Mouse (Mus musculus): ENCODE data around the gene Rbbp6. TPM values are rescaled to one million over a fixed set of nuclear protein-coding genes. Genes with fewer than 3 reads are reported as not detected.

Rbbp6 gene
- total RNA-seq, 2 experiments from 2014 or later: 21.2 to 26.4 TPM

- peak; percentile 23 to 65 for DNase-seq
- intact Hi-C loops (cut with DNase I): loop anchor here (10.0 kb wide), 1 partner anchor 405 kb away; no protein-coding TSS in a partner anchor
Measured at GRCm38 (mm10) chr7:122970119-122970781, 4.8 kb downstream of the Rbbp6 start.

- intact Hi-C loops (cut with DNase I): loop anchor here (10.0 kb wide), 1 partner anchor 404 kb away; no protein-coding TSS in a partner anchor
- DNase-seq: no peak
Measured at GRCm38 (mm10) chr7:122970864-122971420, 5.5 kb downstream of the Rbbp6 start.

GRCm38 (mm10) chr7:122972006-122972689 is 6.7 kb downstream of the Rbbp6 start:
- intact Hi-C loops (cut with DNase I): loop anchor here (10.0 kb wide), 1 partner anchor 403 kb away; no protein-coding TSS in a partner anchor
- DNase-seq: no peak

- no peak for DNase-seq
- intact Hi-C loops (cut with DNase I): loop anchor here (10.0 kb wide), 1 partner anchor 395 kb away; no protein-coding TSS in a partner anchor
Measured at GRCm38 (mm10) chr7:122979514-122979913, 14.0 kb downstream of the Rbbp6 start.

DNA sequence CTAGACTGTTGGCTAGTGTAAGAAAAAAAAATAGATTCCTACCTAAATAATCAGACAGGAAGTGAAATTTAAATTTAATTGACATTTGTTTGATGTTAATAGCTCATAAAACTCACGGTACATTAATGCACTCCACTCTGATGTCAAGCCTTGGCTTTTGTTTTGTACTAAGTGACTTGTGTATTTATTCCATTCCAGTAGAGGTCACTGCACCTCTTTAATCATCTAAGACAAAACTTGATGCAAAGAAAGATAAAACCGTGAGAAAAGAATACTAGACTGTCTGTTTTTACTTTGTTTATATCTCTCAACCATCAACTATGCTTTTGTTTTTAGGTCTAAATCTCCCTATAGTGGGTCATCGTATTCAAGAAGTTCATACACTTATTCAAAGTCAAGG is 32.7 kb downstream of the Rbbp6 start:
- intact Hi-C loops (cut with DNase I): loop anchor here (5.0 kb wide), 1 partner anchor 169 kb away; no protein-coding TSS in a partner anchor
- DNase-seq: no peak

GRCm38 (mm10) chr7:122999871-123000396 is 34.4 kb downstream of the Rbbp6 start:
- intact Hi-C loops (cut with DNase I): loop anchor here (5.0 kb wide), 1 partner anchor 167 kb away; no protein-coding TSS in a partner anchor
- DNase-seq: no peak

DNA sequence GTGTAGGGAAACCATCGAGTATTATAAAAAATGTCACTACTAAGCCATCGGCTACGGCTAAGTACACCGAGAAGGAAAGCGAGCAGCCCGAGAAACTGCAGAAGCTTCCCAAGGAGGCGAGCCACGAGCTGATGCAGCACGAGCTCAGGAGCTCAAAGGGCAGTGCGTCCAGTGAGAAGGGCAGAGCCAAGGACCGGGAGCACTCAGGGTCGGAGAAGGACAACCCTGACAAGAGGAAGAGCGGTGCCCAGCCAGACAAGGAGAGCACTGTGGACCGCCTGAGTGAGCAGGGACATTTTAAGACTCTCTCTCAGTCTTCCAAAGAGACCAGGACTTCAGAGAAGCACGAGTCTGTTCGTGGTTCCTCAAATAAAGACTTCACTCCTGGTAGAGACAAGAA is 35.3 kb downstream of the Rbbp6 start:
- no peak for DNase-seq
- intact Hi-C loops (cut with DNase I): no loop called here

GRCm38 (mm10) chr7:123001341-123002027 is 36.0 kb downstream of the Rbbp6 start:
- peak; percentile 23 for DNase-seq
- intact Hi-C loops (cut with DNase I): no loop called here

DNA sequence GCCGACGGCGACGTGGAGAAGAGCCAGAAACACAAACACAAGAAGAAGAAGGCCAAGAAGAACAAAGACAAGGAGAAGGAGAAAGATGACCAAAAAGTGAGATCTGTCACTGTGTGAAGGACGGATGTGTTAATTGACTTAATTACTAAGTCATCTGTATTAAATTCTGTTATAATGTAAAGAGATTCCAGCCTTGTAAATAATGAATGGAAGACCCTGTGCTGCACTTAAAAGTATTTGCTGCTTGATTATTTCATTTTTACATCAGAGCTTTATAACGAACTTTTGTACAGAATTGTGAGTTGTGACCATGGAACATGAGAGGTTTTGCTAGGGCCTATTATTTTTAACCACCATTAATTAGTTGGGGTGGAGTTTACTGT is 36.5 kb downstream of the Rbbp6 start:
- DNase-seq: no peak
- intact Hi-C loops (cut with DNase I): no loop called here

GRCm38 (mm10) chr7:123003207-123003606 is 37.7 kb downstream of the Rbbp6 start:
- no peak for DNase-seq
- intact Hi-C loops (cut with DNase I): no loop called here

- intact Hi-C loops (cut with DNase I): no loop called here
- DNase-seq: no peak
Measured at GRCm38 (mm10) chr7:123004442-123004841, 39.0 kb downstream of the Rbbp6 start.

- intact Hi-C loops (cut with DNase I): no loop called here
- DNase-seq: no peak
Measured at GRCm38 (mm10) chr7:123006251-123006650, 40.8 kb downstream of the Rbbp6 start.

GRCm38 (mm10) chr7:123007743-123008142 is 42.3 kb downstream of the Rbbp6 start:
- intact Hi-C loops (cut with DNase I): no loop called here
- DNase-seq: no peak

- intact Hi-C loops (cut with DNase I): loop anchor here (5.0 kb wide), 1 partner anchor 454 kb away; no protein-coding TSS in a partner anchor
- DNase-seq: no peak
Measured at GRCm38 (mm10) chr7:123013466-123013865, 48.0 kb downstream of the Rbbp6 start.

DNA sequence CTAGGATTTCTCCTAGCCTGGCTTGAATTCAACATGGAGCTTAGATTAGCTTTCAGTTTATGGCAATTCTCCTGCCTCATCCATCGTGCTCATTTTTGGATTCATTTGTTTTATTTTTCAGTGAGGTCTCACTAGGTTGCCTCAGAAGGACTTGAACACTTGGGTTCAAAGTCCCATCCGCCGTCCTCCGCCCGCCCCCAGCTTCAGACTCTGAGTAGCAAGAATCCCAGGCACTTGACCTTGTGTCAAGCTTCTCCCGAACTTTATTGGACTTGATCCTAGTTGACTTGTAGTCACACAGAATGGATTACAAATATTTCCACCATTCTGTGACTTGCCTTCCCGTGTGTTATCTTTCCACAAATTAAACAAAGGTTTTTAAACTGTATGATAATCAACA is 49.2 kb downstream of the Rbbp6 start:
- DNase-seq: no peak
- intact Hi-C loops (cut with DNase I): loop anchor here (5.0 kb wide), 1 partner anchor 453 kb away; no protein-coding TSS in a partner anchor

DNA sequence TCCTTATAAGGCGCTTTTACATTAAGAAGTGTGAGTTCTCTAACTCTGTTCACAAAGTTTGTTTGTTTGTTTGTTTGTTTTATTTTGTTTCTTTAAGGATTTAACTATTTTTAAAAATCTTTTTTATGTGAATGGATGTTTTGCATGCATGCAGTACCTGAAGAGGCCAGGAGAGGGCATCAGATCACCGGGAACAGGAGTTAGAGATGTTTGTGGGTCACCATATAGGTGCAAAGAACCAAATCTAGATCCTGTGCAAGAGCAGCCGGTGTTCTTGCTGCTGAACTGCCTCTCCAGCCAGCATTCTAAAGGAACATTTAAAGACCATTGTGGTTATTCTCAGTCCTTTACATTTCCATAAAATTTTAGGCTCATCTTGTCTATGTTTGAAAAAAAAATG is 52.1 kb downstream of the Rbbp6 start:
- intact Hi-C loops (cut with DNase I): no loop called here
- DNase-seq: no peak

DNA sequence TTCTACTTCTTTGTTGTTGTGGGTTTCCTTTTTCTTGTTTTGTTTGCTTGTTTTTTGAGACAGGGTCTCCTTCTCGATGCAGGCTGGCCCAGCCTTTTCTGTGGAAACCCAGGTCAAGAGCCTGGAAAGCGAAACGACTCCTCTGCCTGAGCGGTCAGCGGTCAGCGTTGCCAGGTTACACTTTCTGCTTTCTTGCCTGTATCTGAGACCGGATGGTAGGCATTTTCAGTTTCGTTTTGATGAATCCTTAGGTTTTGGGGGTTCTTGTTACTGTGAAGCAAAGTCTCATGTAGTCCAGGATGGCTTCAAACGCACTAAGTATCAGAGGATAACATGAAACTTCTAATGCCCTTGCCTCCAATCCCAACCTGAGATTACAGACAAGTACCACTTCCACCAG is 59.6 kb downstream of the Rbbp6 start:
- intact Hi-C loops (cut with DNase I): no loop called here

DNA sequence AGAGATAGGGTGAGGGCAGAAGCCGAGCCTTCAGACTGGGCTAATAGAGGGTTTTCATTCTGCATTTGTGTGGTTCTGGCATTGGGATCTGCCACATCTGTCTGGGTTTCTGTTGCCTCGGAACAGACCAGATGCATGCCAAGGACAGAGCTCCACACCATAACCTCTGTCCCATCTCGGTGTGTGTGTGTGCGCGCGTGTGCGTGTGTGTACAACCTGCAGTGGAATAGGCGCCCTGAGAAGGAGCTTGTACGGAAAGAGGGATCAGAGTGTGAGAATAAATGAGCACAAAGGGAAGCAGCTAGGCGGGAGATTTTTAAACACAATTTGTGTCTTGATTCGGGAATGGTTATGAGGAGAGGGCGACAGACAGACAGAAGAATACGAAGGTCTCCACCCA is 64.8 kb downstream of the Rbbp6 start:
- DNase-seq: no peak
- intact Hi-C loops (cut with DNase I): no loop called here

More for the DNA sequence above, 59.6 kb downstream of the Rbbp6 start:
- no peak for DNase-seq

DNA sequence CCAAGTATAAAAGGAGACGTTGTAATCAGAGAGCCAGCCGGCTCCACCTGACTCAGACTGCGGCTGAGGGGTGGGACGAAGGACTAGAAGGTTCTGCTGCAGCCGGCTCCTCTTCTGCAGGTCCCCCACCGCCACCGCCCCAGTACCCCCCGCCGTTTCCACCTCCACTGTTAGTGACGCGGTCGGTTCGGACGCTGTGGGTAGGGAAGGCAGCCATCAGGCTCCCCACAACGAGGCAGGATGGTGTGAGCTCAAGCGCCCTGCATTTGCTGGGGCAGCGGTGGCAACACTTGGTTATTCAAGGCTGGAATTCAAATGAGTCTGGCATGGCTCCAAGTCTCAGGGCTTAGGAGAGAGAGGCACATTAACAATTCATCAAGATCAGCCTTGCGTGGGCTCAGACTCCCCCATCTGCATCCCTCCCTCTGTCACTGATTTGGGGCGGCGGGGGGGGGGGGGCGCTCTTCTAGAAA is 65.3 kb downstream of the Rbbp6 start:
- intact Hi-C loops (cut with DNase I): no loop called here
- no peak for DNase-seq

DNA sequence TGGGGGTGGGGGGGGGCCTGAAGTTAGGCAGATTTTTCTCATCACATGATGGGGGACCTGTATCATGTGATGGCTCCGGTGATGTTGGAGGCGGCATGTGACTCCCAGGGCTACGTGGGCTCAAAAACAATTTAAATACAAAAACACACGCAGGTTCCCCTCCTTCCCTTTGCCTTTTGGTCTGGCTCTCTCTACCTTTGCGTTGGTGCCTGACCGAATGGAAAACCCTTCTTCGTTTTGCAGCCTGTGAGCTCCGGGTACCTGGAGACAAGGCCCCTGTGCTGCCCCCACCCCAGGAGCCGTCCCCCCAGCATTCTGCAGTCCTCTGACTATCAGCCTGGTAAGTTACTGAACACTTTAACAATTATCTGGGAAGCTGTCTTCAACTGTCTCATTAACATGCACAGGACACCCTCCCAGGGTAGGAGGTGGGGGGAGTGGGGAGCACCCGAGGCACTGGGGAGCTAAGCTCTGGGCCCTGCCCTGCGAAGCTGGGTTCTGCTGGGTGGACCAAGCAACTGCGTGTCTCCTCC is 65.8 kb downstream of the Rbbp6 start:
- DNase-seq: no peak
- intact Hi-C loops (cut with DNase I): no loop called here
